Mouse (Mus musculus): ENCODE measurements at regions not wholly inside any gene's neighbourhood (a gene's known extent, or its start where the extent isn't known, plus 50 kb on each side); places are given as distances from the start of the nearest gene placed in this dataset.

DNA sequence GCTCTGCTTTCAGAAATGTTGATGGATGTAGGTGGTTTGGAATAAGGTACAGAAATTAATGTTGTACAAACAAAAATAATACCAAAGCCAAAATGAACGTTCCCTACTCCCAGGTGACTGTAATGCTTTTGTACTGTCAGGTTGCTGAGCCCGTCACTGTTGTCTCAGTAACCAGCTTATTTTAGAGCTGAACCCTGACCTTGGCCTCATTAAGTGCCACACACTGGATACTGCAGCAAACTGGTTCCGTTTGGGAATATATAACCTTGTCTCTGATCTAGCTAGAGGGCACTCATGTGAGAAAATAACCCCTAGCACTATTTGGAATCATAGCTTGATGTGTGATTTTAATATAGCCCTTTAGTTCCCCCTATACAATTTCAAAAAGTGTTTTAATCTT is 60.0 kb downstream of the Csl start:
- TF ChIP-seq CTCF (IDR thresholded peaks at IDR 0.05; ENCODE audit: extremely low read depth, insufficient read length, insufficient replicate concordance, low read depth, low read length), result no peak
- no peak for TF ChIP-seq POLR2A (IDR thresholded peaks at IDR 0.05; ENCODE audit: low read depth, low read length)

Measured in small intestine, adult 2 months (tissue).